Mouse (Mus musculus): ENCODE data around the gene Map3k1.

Map3k1 gene

GRCm38 (mm10) chr13:111812647-111813046 is 3.9 kb upstream of the Map3k1 start:
- in situ Hi-C loops (cut with MboI), result loop anchor here (5.0 kb wide), 2 partner anchors 55 to 190 kb away; no protein-coding TSS in a partner anchor

DNA sequence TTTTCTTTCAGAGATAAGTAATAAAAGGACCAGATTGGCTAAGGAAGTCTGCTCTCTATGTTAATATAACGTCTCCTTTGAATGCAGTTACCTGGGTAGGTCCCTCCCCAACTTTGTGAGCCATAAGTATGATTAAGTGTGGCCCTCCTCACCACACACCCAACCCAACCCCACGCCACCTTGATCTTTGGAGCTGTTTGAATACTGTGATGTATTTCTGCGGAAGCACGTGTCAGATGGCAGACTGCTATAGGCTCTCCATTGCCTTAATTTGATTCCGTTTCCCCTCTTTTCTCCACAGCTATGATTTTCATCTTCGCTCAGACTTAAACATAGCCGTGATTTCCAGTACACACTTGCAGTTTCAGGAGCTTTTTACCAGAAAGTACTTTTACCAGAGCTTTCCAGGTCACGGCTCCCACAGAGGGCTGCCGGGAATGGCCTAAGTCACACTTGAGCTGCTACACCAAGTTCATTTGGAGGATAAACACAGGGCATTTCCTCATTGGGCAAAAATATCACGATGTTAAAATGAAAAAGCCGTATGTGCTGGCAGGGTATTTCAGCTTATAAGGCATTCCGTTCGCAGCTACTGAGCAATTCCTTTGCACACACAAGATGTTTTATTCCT is 2.3 kb upstream of the Map3k1 start:
- in situ Hi-C loops (cut with MboI), result loop anchor here (5.0 kb wide), 2 partner anchors 56 to 191 kb away; no protein-coding TSS in a partner anchor

DNA sequence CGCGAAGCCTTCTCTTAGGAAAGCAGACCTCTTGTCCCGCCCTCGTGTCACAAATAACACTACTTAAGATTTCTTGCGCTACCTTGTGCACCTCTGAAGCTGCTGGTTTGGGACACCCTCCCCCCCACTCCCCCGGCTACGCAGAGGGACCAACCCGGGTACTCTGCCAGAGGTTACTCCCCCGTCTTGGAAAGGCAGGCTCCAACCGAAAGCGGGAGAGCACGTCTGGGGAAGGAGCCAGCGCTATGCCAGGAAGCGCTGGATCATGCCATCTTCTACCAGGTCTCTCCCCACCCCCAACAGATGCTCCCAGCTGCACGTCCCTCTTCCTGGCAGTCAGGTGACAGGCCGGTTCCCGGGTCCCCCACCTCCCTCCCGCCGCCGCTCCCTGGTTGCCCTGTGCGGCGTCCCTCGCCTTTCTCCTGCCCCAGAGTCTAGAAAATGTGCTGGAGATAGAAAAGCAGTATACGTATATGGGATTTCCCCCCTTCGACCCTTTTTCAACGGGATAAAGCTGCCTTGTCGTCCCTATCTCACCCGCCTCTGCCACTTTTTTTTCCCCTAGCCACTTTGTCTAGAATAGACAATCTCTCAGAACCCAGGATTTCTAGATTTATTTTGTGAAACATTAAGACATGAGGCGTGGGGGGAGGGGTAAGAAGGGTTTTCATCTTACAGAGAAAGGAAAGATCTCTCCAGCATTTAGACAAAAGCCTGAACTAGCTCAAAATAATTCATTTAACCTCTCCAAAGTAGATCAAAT is 854 bp upstream of the Map3k1 start:
- in situ Hi-C loops (cut with MboI), result loop anchor here (5.0 kb wide), 3 partner anchors 58 to 193 kb away; no protein-coding TSS in a partner anchor

- in situ Hi-C loops (cut with MboI), result loop anchor here (5.0 kb wide), 1 partner anchor 129 kb away; no protein-coding TSS in a partner anchor
Observed at GRCm38 (mm10) chr13:111808387-111808636, 481 bp downstream of the Map3k1 start.

GRCm38 (mm10) chr13:111807596-111808386 is 1.0 kb downstream of the Map3k1 start:
- in situ Hi-C loops (cut with MboI), result loop anchor here (5.0 kb wide), 1 partner anchor 130 kb away; no protein-coding TSS in a partner anchor

- in situ Hi-C loops (cut with MboI), result loop anchor here (5.0 kb wide), 1 partner anchor 130 kb away; no protein-coding TSS in a partner anchor
Observed at GRCm38 (mm10) chr13:111807105-111807595, 1.6 kb downstream of the Map3k1 start.

- in situ Hi-C loops (cut with MboI), result loop anchor here (5.0 kb wide), 1 partner anchor 131 kb away; no protein-coding TSS in a partner anchor
Observed at GRCm38 (mm10) chr13:111805738-111806722, 2.8 kb downstream of the Map3k1 start.

DNA sequence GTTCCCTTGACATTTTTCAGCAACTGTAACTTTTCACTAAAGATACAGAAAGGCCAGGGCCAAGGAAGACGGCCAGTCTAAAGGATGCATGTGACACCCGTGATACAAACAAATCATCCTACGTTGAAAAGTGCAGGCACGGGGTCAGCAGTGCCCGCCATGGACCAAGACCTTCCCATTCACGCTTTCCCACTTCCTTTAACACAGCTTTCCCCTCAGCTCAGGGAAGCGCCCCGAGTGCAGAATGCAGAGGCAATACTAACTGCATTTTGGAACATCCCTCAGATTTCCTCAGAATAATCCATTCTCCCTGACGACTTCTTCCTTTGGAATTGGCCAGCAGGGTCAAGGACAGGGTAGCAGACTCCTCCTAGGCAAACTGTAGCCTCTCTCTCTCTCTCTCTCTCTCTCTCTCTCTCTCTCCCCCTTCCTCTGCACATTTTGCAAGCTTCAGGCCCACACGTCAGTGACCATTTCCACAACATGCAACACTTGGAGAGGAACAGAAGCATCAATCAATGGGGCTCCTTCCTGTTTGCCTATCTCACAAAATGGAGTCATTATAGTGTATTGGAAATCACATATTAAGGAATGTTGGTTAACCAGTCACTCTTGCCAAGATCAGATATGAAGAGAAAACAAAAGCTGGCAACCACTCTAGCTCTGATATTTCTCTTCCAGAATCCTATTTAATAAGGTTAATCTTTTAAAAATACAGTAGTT is 3.7 kb downstream of the Map3k1 start:
- in situ Hi-C loops (cut with MboI), result loop anchor here (5.0 kb wide), 1 partner anchor 132 kb away; no protein-coding TSS in a partner anchor

DNA sequence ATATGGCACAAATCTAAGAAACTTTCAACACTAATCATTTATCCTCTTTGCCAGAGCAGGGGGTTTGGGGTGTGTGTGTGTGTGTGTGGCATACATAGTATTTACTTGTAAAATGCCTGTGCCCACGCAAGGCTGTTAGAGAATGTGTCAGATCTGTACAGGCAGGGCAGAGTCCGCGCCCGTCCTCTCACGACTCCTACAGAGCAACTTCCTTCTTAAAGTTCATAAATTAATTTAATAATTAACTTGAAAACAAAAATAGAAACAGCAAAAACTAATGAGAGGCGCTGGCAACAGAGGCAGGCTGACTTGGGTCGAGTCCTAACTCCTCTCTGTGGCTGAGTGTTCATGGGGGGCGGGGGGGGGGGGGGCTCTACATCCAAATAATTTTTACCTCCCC is 4.6 kb downstream of the Map3k1 start:
- in situ Hi-C loops (cut with MboI), result no loop called here

- in situ Hi-C loops (cut with MboI), result no loop called here
Observed at GRCm38 (mm10) chr13:111803506-111803905, 5.3 kb downstream of the Map3k1 start.

DNA sequence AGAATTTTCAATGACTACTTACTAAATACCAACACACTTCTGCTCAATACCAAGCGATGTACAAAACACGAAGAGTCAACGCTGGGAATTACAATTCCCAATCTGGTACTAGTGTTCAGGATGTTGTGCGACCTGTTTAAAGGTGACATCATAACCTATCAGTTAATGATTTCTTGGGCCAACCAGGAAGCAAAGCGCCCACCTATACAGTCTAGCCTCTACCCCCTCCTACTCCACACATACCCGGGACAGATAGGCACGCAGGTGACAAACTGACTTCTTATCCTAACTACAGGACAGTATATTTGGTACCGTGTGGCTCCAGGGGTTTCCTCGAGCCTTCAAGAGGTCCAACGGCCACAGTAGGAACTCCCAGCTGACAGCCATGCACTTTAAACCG is 5.9 kb downstream of the Map3k1 start:
- in situ Hi-C loops (cut with MboI), result no loop called here

DNA sequence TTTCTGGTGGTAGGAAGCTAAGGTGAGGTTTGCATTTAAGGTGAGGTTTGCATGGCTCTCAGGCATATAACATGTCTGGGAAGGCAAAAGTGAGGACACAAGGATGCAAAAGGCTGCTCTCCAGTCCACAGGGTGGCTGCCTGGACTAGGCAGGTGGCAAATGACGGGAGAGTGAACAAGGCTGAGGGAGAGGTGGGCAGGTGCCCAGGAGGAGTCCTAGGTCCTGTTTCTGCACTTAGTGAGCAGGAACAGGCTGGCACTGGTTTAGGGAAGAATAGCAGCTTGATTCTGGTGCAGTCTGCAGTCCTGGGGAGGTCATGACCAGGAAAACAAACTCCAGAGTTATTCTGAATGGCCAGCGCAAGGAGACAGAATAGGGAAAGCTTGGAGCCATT is 6.5 kb downstream of the Map3k1 start:
- in situ Hi-C loops (cut with MboI), result no loop called here

GRCm38 (mm10) chr13:111801662-111802270 is 7.0 kb downstream of the Map3k1 start:
- in situ Hi-C loops (cut with MboI), result no loop called here

- in situ Hi-C loops (cut with MboI), result no loop called here
Observed at GRCm38 (mm10) chr13:111800866-111801265, 7.9 kb downstream of the Map3k1 start.

DNA sequence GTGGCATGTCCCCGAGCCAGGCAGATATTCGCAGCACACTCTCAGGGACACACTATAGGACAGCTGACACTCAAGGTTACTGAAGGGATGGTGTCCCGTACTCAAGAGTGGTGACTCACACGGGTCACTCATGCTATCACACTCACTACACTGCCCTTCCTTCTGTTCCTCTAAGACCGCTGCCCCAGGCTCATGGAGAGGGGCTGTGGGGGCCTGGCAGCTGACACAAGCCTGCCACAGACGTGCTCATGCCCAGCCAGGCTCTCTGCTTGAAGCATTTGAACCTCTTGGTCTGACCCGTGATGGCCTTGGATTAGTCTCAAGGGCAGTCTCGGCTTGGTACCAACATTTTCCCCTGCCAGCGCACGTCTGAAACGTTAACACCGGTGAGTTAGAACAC is 10.7 kb downstream of the Map3k1 start:
- in situ Hi-C loops (cut with MboI), result no loop called here

GRCm38 (mm10) chr13:111797021-111797420 is 11.8 kb downstream of the Map3k1 start:
- in situ Hi-C loops (cut with MboI), result no loop called here

- in situ Hi-C loops (cut with MboI), result no loop called here
Observed at GRCm38 (mm10) chr13:111796191-111796920, 12.4 kb downstream of the Map3k1 start.

DNA sequence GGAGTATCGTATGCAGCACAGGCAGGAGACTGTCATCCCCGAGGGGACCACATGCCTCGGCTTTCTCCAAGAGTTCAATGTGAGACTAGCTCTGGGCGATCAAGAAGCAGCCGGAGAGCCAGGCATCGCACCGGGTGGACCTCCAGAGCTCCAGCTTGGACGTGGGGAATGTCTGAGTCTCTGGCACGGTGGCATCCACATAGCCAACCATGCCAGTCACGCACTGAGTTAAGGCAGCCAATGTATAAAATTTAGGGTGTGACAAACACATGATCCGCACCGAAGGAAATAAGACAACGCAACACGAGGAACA is 15.9 kb downstream of the Map3k1 start:
- in situ Hi-C loops (cut with MboI), result no loop called here
